Mouse (Mus musculus) CH12.LX (cell line): Measurements from ENCODE around the gene Sod2. TPM values are rescaled to one million over a fixed set of nuclear protein-coding genes. Genes with fewer than 3 reads are reported as not detected.

Experiments used
- DNase-seq: peaks from one replicate; pipeline ENCODE4 v3.0.0-alpha.2; 2013; ENCODE audit errors: extremely low read depth
- H3K27ac ChIP-seq: 2 replicates; pipeline ENCODE4 v1.5.1; 2012; ENCODE audit warnings: low read depth, mild to moderate bottlenecking, control low read depth, moderate library complexity; ENCODE audit not compliant: insufficient read depth
- H3K27me3 ChIP-seq: replicated peaks from 2 replicates; pipeline ENCODE3; 2012; ENCODE audit warnings: inconsistent platforms
- H3K36me3 ChIP-seq, 2 experiments: replicated peaks in 1 of 2; 2 replicates each; pipeline versions ENCODE3 to v1.6.1; 2012; ENCODE audit warnings: inconsistent platforms in 1 of 2, low read length in 1 of 2, mild to moderate bottlenecking in 1 of 2, mixed read lengths in 1 of 2, moderate library complexity in 1 of 2; ENCODE audit not compliant: control insufficient read depth in 1 of 2, insufficient read depth in 1 of 2
- H3K4me1 ChIP-seq, 2 experiments: 2 replicates each; pipeline ENCODE4 v1.6.1; 2012; ENCODE audit warnings: inconsistent platforms in 1 of 2, moderate library complexity in 1 of 2; ENCODE audit not compliant: insufficient read depth in 2 of 2, control insufficient read depth in 1 of 2
- H3K4me2 ChIP-seq: 2 replicates; pipeline ENCODE4 v1.6.1; 2012; ENCODE audit warnings: low read depth, mild to moderate bottlenecking, control low read depth; ENCODE audit not compliant: poor library complexity, insufficient read depth, severe bottlenecking
- H3K4me3 ChIP-seq, 3 experiments: fragments of 150-350 bp in 1 of 3; sonication (generic) in 1 of 3; replicated peaks in 1 of 3; 2 replicates each; pipeline versions ENCODE3 to v1.5.1; 2011 to 2012; ENCODE audit warnings: low read depth in 2 of 3, low read length in 2 of 3, mild to moderate bottlenecking in 2 of 3, moderate library complexity in 2 of 3, control low read depth in 1 of 3, improper control_type of control experiment in 1 of 3, inconsistent platforms in 1 of 3, mixed read lengths in 1 of 3; ENCODE audit not compliant: poor library complexity in 1 of 3
- H3K79me2 ChIP-seq: replicated peaks from 2 replicates; pipeline ENCODE4 v1.6.1; 2012; ENCODE audit warnings: mild to moderate bottlenecking, moderate library complexity; ENCODE audit not compliant: control insufficient read depth, poor library complexity, insufficient read depth, severe bottlenecking; ENCODE audit errors: extremely low read depth
- H3K9ac ChIP-seq: 2 replicates; pipeline ENCODE4 v1.6.1; 2012; ENCODE audit warnings: low read depth, mild to moderate bottlenecking, control low read depth, moderate library complexity; ENCODE audit not compliant: insufficient read depth
- H3K9me3 ChIP-seq: replicated peaks from 2 replicates; pipeline ENCODE3; 2012; ENCODE audit warnings: low read length, inconsistent platforms, mixed read lengths
- BHLHE40 ChIP-seq: IDR thresholded peaks from 2 replicates; pipeline ENCODE4 v1.6.1; 2011; ENCODE audit warnings: mild to moderate bottlenecking, low read depth, low read length, improper control_type of control experiment
- E2F4 ChIP-seq: IDR thresholded peaks from 2 replicates; pipeline ENCODE4 v1.6.1; 2011; ENCODE audit warnings: low read depth, low read length, improper control_type of control experiment; ENCODE audit not compliant: insufficient replicate concordance
- EP300 ChIP-seq: IDR thresholded peaks from 2 replicates; pipeline ENCODE4 v1.6.1; 2011; ENCODE audit warnings: low read length, improper control_type of control experiment
- ETS1 ChIP-seq: conservative IDR thresholded peaks from 2 replicates; pipeline ENCODE4 v1.6.1; 2012; ENCODE audit warnings: low read depth, mild to moderate bottlenecking, inconsistent platforms, low read length, improper control_type of control experiment, moderate library complexity
- GABPA ChIP-seq: IDR thresholded peaks from 2 replicates; pipeline ENCODE4 v1.6.1; 2012; ENCODE audit warnings: low read depth, low read length, improper control_type of control experiment, inconsistent platforms; ENCODE audit not compliant: insufficient replicate concordance
- HCFC1 ChIP-seq: IDR thresholded peaks from 2 replicates; pipeline ENCODE4 v1.6.1; 2012; ENCODE audit warnings: low read depth, mild to moderate bottlenecking, inconsistent platforms, low read length, improper control_type of control experiment
- JUN ChIP-seq: IDR thresholded peaks from 2 replicates; pipeline ENCODE4 v1.6.1; 2011; ENCODE audit warnings: low read depth, mild to moderate bottlenecking, low read length, improper control_type of control experiment, moderate library complexity; ENCODE audit not compliant: insufficient read depth
- MAX ChIP-seq: IDR thresholded peaks from 2 replicates; pipeline ENCODE4 v1.6.1; 2011; ENCODE audit warnings: low read length, improper control_type of control experiment
- MAZ ChIP-seq: IDR thresholded peaks from 2 replicates; pipeline ENCODE4 v1.6.1; 2012; ENCODE audit warnings: low read depth, mild to moderate bottlenecking, inconsistent platforms, low read length, improper control_type of control experiment, moderate library complexity
- MXI1 ChIP-seq: IDR thresholded peaks from 2 replicates; pipeline ENCODE4 v1.6.1; 2011; ENCODE audit warnings: mild to moderate bottlenecking, low read depth, low read length, improper control_type of control experiment
- MYC ChIP-seq: IDR thresholded peaks from 2 replicates; pipeline ENCODE4 v1.6.1; 2011; ENCODE audit warnings: low read depth, mild to moderate bottlenecking, improper control_type of control experiment, low read length
- NELFE ChIP-seq: IDR thresholded peaks from 2 replicates; pipeline ENCODE4 v1.6.1; 2011; ENCODE audit warnings: low read depth, low read length, improper control_type of control experiment
- NRF1 ChIP-seq: IDR thresholded peaks from 2 replicates; pipeline ENCODE4 v1.6.1; 2014; ENCODE audit warnings: low read depth, mild to moderate bottlenecking, inconsistent platforms, low read length, improper control_type of control experiment, moderate library complexity
- POLR2A ChIP-seq: IDR thresholded peaks from 2 replicates; pipeline ENCODE4 v1.6.1; 2011; ENCODE audit warnings: low read depth, mild to moderate bottlenecking, improper control_type of control experiment, low read length
- POLR2AphosphoS2 ChIP-seq: IDR thresholded peaks from 2 replicates; pipeline ENCODE4 v1.6.1; 2011; ENCODE audit warnings: low read depth, low read length, improper control_type of control experiment
- RAD21 ChIP-seq: IDR thresholded peaks from 2 replicates; pipeline ENCODE4 v1.6.1; 2011; ENCODE audit warnings: low read depth, mild to moderate bottlenecking, low read length, improper control_type of control experiment, moderate library complexity
- SIN3A ChIP-seq: IDR thresholded peaks from 2 replicates; pipeline ENCODE4 v1.6.1; 2012; ENCODE audit warnings: low read length, improper control_type of control experiment, inconsistent platforms
- SMC3 ChIP-seq: IDR thresholded peaks from 2 replicates; pipeline ENCODE4 v1.6.1; 2011; ENCODE audit warnings: low read depth, low read length, improper control_type of control experiment
- TBP ChIP-seq: conservative IDR thresholded peaks from 2 replicates; pipeline ENCODE4 v1.6.1; 2011; ENCODE audit warnings: low read depth, low read length, improper control_type of control experiment
- UBTF ChIP-seq: IDR thresholded peaks from 2 replicates; pipeline ENCODE4 v1.6.1; 2012; ENCODE audit warnings: low read depth, mild to moderate bottlenecking, inconsistent platforms, low read length, improper control_type of control experiment, moderate library complexity
- ZC3H11A ChIP-seq: IDR thresholded peaks from 2 replicates; pipeline ENCODE4 v1.6.1; 2012; ENCODE audit warnings: low read depth, mild to moderate bottlenecking, inconsistent platforms, low read length, improper control_type of control experiment
- ZKSCAN1 ChIP-seq: IDR thresholded peaks from 2 replicates; pipeline ENCODE4 v1.6.1; 2012; ENCODE audit warnings: low read depth, inconsistent platforms, low read length, improper control_type of control experiment, borderline replicate concordance
- ZMIZ1 ChIP-seq: IDR thresholded peaks from 2 replicates; pipeline ENCODE4 v1.6.1; 2012; ENCODE audit warnings: low read depth, mild to moderate bottlenecking, inconsistent platforms, low read length, improper control_type of control experiment
- ZNF384 ChIP-seq: IDR thresholded peaks from 2 replicates; pipeline ENCODE4 v1.6.1; 2012; ENCODE audit warnings: low read depth, low read length, improper control_type of control experiment, inconsistent platforms
- dilution Hi-C: fragments of 300-500 bp; cut with MboI; formaldehyde crosslinking; loops from 2 replicates; pipeline ENCODE4 v1.14.3; 2020; ENCODE audit warnings: low sequenced_read_pairs; ENCODE audit not compliant: extremely low pct_unique_long_range_greater_than_20kb, extremely low pct_ligation_motif_present
- in situ Hi-C: fragments of 300-500 bp; cut with MboI; formaldehyde crosslinking; loops from 3 replicates; pipeline ENCODE4 v1.14.3; 2019; ENCODE audit warnings: low sequenced_read_pairs, low pct_ligation_motif_present, low pct_unique_long_range_greater_than_20kb, mixed read lengths
- polyA plus RNA-seq: library from polyadenylated mRNA; unstranded; fragments of >175 nt; gene quantifications from 2 replicates; pipeline ENCODE4 v1.2.1, GENCODE M21; 2012; ENCODE audit warnings: low read depth; ENCODE audit not compliant: insufficient read length
- total RNA-seq, 2 experiments: library from RNA; depleted of rRNA; stranded (reverse); fragments of 300-350 nt in 1 of 2; fragments of >200 nt in 1 of 2; gene quantifications; 2 replicates each; pipeline ENCODE4 v1.2.3; 2012 to 2014

Gene Sod2
- total and polyA plus RNA-seq, 3 experiments, result 75.6 to 103 (median 89.2) TPM

DNA sequence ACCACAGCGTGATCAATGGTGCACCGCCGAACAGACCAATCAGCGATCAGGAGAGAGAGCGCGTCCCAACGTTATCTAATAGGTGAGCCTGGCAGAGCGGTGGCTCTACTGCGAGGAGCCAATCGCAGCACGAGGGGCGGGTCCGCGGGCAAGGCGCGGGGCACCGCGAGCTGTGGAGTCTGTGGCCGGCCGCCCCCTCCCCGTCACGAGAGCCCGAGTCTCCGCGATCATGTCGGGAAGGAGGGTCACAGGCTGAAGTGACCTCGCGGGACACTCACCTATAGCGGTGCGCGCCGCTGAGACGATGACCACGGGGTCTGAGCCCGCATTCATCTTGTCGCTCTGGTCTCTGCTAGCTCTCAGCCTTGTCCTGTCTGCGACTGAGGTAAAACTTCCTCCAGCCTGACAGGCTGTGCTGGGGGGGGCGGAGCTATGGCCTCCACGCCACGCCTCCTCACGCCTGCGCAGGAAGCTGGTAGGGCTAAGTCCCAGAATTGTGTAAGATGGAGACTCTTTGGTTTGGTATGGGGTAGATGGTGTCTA, 46.2 kb upstream of the Sod2 start, which contains the start of gene Acat2 (continued):
- TF ChIP-seq NRF1 (peak; percentile 98), ZKSCAN1 (no peak), JUN (no peak), MAZ (peak; percentile 58; the same call in 1 of the 2 replicates), EP300 (no peak), TBP (peak; percentile 81), HCFC1 (peak; percentile 61), GABPA (no peak), NELFE (peak; percentile 89), UBTF (no peak), RAD21 (no peak), MYC (no peak), ZNF384 (no peak)

- in situ Hi-C loops (no loop called here), dilution Hi-C loops (no loop called here)
- TF ChIP-seq GABPA, result no peak
- TF ChIP-seq MYC, result no peak
- TF ChIP-seq NELFE, result no peak
- no peak for TF ChIP-seq SMC3
- no peak for TF ChIP-seq ZC3H11A
- TF ChIP-seq POLR2AphosphoS2, result no peak
- no peak for TF ChIP-seq EP300
- no peak for TF ChIP-seq MXI1
- no peak for TF ChIP-seq ZMIZ1
- no peak for TF ChIP-seq RAD21
- TF ChIP-seq MAX, result no peak
- TF ChIP-seq BHLHE40, result no peak
- no peak for TF ChIP-seq SIN3A
- no peak for TF ChIP-seq POLR2A
- no peak for TF ChIP-seq ETS1
- TF ChIP-seq E2F4, result no peak
Observed at GRCm38 (mm10) chr17:12963476-12963875, 43.2 kb upstream of the Sod2 start.

More at GRCm38 (mm10) chr17:12963476-12963875, 43.2 kb upstream of the Sod2 start:
- no peaks in the 10 kb centered on the region for H3K9me3 ChIP-seq
- no peak overlapping the region for H3K9ac ChIP-seq
- no peaks in the 10 kb centered on the region; the same call in 1 of the 2 replicates for H3K79me2 ChIP-seq
- H3K4me1 ChIP-seq, result peaks cover 5 to 13% of the 10 kb centered on the region in 2 experiments; a peak in 3 of 4 replicates
- no peaks in the 10 kb centered on the region for H3K27me3 ChIP-seq
- no peak overlapping the region for H3K27ac ChIP-seq
- DNase-seq, result no peak
- H3K4me3 ChIP-seq, result no peak overlapping the region
- no peak overlapping the region for H3K4me2 ChIP-seq
- H3K36me3 ChIP-seq, result peaks cover 14 to 35% of the 10 kb centered on the region in 2 experiments
